Mouse (Mus musculus): ENCODE measurements around the gene Rnf113a1.

GRCm38 (mm10) chrX:37190755-37191104, 315 bp upstream of the Rnf113a1 start:
- no peak for TF ChIP-seq POLR2A (IDR thresholded peaks at IDR 0.05; ENCODE audit: low read depth, low read length)
- no peak for TF ChIP-seq CTCF (IDR thresholded peaks at IDR 0.05; ENCODE audit: extremely low read depth, insufficient read depth, insufficient read length, insufficient replicate concordance)

All from spleen, adult 2 months (tissue).